Mouse (Mus musculus) cerebellum, postnatal 36 days (tissue): ENCODE measurements around the gene Vmn2r75.
"Not testable (repeated sequence)": the region's sequence is repeated elsewhere in the genome, so short reads cannot be mapped to it uniquely, and the experiment has no call there.

ENCODE experiments used
- DNase-seq, 2 experiments: peaks; one replicate each; pipeline ENCODE4 v3.0.0; 2021 to 2022; ENCODE audit warnings: mixed read lengths in 2 of 2

The Vmn2r75 gene

GRCm38 (mm10) chr7:86171678-86172077 is at the start of gene Vmn2r75:
Gene Vmn2r75 (minus strand): TSS chr7:86171778.
- DNase-seq, result not testable (repeated sequence)

GRCm38 (mm10) chr7:86211345-86211744 is 39.8 kb upstream of the Vmn2r75 start:
- DNase-seq, result no peak
